9 mouse cellular contexts compared by ENCODE assay signal in the genomic region with DNA sequence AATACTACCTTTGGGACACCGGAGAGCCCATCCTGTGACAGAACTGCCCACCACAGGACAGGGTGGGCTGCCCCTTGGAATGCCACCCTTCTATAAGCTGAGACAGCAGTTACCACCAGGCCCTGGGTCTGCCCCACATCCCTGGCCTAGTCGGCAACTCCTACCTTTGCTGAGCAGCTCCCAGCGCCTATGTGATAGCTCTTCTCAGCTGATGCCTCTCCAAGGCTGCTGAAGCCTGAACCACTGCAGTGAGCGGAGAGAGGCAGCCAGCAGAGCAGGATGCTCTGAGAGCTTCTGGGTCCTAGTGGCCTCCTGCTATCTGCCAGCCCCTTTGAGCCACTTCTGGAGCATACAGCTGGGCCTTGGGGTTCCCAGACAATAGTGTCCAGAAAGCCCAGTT. TPM values are rescaled to one million over a fixed set of nuclear protein-coding genes. Genes with fewer than 3 reads are reported as not detected.
DNase-seq lines count a peak whose midpoint lies in the region; ATAC-seq and TF ChIP-seq lines count a peak whose summit lies in the region.
"Had no signal": no experiment of that assay in that cellular context is flagged by ENCODE, and none has a peak within 500 bp of the region (broad histone marks: within the 10 kb centered on the region; RNA-seq: fewer than 3 reads in every experiment).

TSS of gene Gpr61 (minus strand) at position 227 of the 400 bp plus-strand sequence.

- H3K9me3 ChIP-seq in midbrain, embryonic 13.5 days, result no peaks in the 10 kb centered on the region

- peak within 1 kb of the TSS; percentile 25 for H3K4me3 ChIP-seq in midbrain, embryonic 13.5 days (replicated peaks)

- no peak within 1 kb of the TSS for H3K27ac ChIP-seq in midbrain, embryonic 13.5 days

- ATAC-seq in midbrain, embryonic 13.5 days, result peak; percentile 34; the same call in 1 of the 2 replicates
- no peak for ATAC-seq in erythroid progenitor cell, adult 5-6 weeks (replicated peaks; ENCODE audit: low FRiP score, poor library complexity, severe bottlenecking)

- no peak for TF ChIP-seq CTCF in brain, embryonic 14.5 days (IDR thresholded peaks at IDR 0.05; ENCODE audit: borderline replicate concordance, extremely low read depth, insufficient read depth, insufficient read length)

- H3K9ac ChIP-seq in midbrain, embryonic 13.5 days (replicated peaks), result peak within 1 kb of the TSS; percentile 57; the same call in 1 of the 2 replicates

- H3K27me3 ChIP-seq in midbrain, embryonic 13.5 days, result no peaks in the 10 kb centered on the region

- TF ChIP-seq POLR2A in brain, embryonic 14.5 days (IDR thresholded peaks at IDR 0.05; ENCODE audit: borderline replicate concordance, extremely low read depth, insufficient read depth, insufficient read length, poor library complexity, severe bottlenecking), result no peak

- peaks cover 19% of the 10 kb centered on the region for H3K4me1 ChIP-seq in midbrain, embryonic 13.5 days (replicated peaks)

- 42% methylated on average over 4 of the region's 4 CpGs for WGBS in midbrain, embryonic 13.5 days

- DNase-seq in brain, embryonic 14.5 days (ENCODE audit: low read depth), result peak; percentile 66
- peak; percentile 24 to 28 for DNase-seq in cerebellum, postnatal 14 days
- peak; percentile 72 for DNase-seq in layer of hippocampus, adult 11-12 months (ENCODE audit: low spot score)
- DNase-seq in thymus, postnatal 0 days (ENCODE audit: low spot score), result no peak
- DNase-seq in urinary bladder, adult 18-20 months (ENCODE audit: low spot score in 2 of 2), result no peak
- no peak for DNase-seq in kidney, postnatal 10 days
- DNase-seq: liver had no signal

- H3K36me3 ChIP-seq in midbrain, embryonic 13.5 days, result no peaks in the 10 kb centered on the region

- H3K4me2 ChIP-seq in midbrain, embryonic 13.5 days (replicated peaks), result peak within 1 kb of the TSS; percentile 33

RNA-seq across cellular contexts. Expression of gene Gpr61, which starts in this region (rescaled TPM):
- polyA plus RNA-seq in brain, embryonic 14.5 days (2012; rRNA removed), result 1.5 and 2.6 TPM in 2 replicates
- polyA plus RNA-seq in midbrain, embryonic 13.5 days (2015; fragmentation: Nextera tagmentation; extraction: Ambion mirVana), result 2.0 and 2.1 TPM in 2 replicates
- 0.05 TPM in 1 of 2 replicates, not detected in the other for polyA plus RNA-seq in thymus, postnatal 0 days (2015; fragmentation: Nextera tagmentation; extraction: Ambion mirVana)
- total RNA-seq in erythroid progenitor cell, adult 5-6 weeks (2015; ENCODE audit: low replicate concordance), result not detected in 2 replicates
- not detected in 2 replicates for total RNA-seq in erythroid progenitor cell, adult 5-6 weeks (2017; ENCODE audit: low replicate concordance)

Comparison
In these comparisons a context has a peak if more than half of its experiments do, and no peak if none do; other contexts are left out.
1. DNase-seq: peak in brain, embryonic 14.5 days (single experiment), cerebellum, postnatal 14 days (2 of 2) and layer of hippocampus, adult 11-12 months (single experiment); none in thymus, postnatal 0 days (single experiment), urinary bladder, adult 18-20 months (0 of 2) and kidney, postnatal 10 days (single experiment).